Mouse (Mus musculus) layer of hippocampus, adult 18-20 months (tissue): ENCODE measurements at regions not wholly inside any gene's neighbourhood (a gene's known extent, or its start where the extent isn't known, plus 50 kb on each side); places are given as distances from the start of the nearest gene placed in this dataset.

Experiments used
- DNase-seq, 2 experiments: peaks; one replicate each; pipeline ENCODE4 v3.0.0; 2022; ENCODE audit warnings: low spot score in 2 of 2

GRCm38 (mm10) chr4:47534959-47535358, 60.5 kb downstream of the Sec61b start:
- no peak for DNase-seq

GRCm38 (mm10) chr4:47567694-47568093, 93.2 kb downstream of the Sec61b start:
- DNase-seq: no peak

- peak in 1 of 2 experiments; percentile 15 for DNase-seq
Observed at GRCm38 (mm10) chr4:47570846-47571245, 96.4 kb downstream of the Sec61b start.

GRCm38 (mm10) chr4:47576011-47576410, 101.6 kb downstream of the Sec61b start:
- peak in 1 of 2 experiments; percentile 33 for DNase-seq

GRCm38 (mm10) chr4:47577490-47577889, 103.0 kb downstream of the Sec61b start:
- peak in 1 of 2 experiments; percentile 66 for DNase-seq

GRCm38 (mm10) chr4:47578637-47579036, 104.2 kb downstream of the Sec61b start:
- DNase-seq: no peak

GRCm38 (mm10) chr4:47580556-47580955, 106.1 kb downstream of the Sec61b start:
- DNase-seq: no peak

GRCm38 (mm10) chr4:47587256-47587655, 112.8 kb downstream of the Sec61b start:
- DNase-seq: no peak

GRCm38 (mm10) chr4:47592271-47592986, 118.0 kb downstream of the Sec61b start:
- DNase-seq: no peak

- DNase-seq: no peak
Observed at GRCm38 (mm10) chr4:47593155-47593554, 118.7 kb downstream of the Sec61b start.

GRCm38 (mm10) chr4:47594171-47594570, 119.7 kb downstream of the Sec61b start:
- no peak for DNase-seq

- no peak for DNase-seq
Observed at GRCm38 (mm10) chr4:47595841-47596240, 121.4 kb downstream of the Sec61b start.

GRCm38 (mm10) chr4:47597586-47597985, 123.1 kb downstream of the Sec61b start:
- DNase-seq: peak; percentile 49 to 65

GRCm38 (mm10) chr4:47598216-47598615, 123.8 kb downstream of the Sec61b start:
- DNase-seq: no peak

GRCm38 (mm10) chr4:47601301-47602070, 127.0 kb downstream of the Sec61b start:
- no peak for DNase-seq

- DNase-seq: no peak
Observed at GRCm38 (mm10) chr4:47603378-47603777, 128.9 kb downstream of the Sec61b start.

GRCm38 (mm10) chr4:47603847-47604397, 129.5 kb downstream of the Sec61b start:
- no peak for DNase-seq

- DNase-seq: no peak
Observed at GRCm38 (mm10) chr4:47605676-47606075, 131.2 kb downstream of the Sec61b start.

- peak; percentile 90 to 97 for DNase-seq
Observed at GRCm38 (mm10) chr4:47608673-47609072, 134.2 kb downstream of the Sec61b start.

GRCm38 (mm10) chr4:47610913-47611312, 136.5 kb downstream of the Sec61b start:
- DNase-seq: no peak

- no peak for DNase-seq
Observed at GRCm38 (mm10) chr4:47616525-47616924, 142.1 kb downstream of the Sec61b start.

GRCm38 (mm10) chr4:47620700-47621099, 146.2 kb downstream of the Sec61b start:
- DNase-seq: no peak
